Mouse (Mus musculus) megakaryocyte progenitor cell, adult 5-6 weeks (primary cell): ENCODE measurements around the gene Vmn1r209. TPM values are rescaled to one million over a fixed set of nuclear protein-coding genes. Genes with fewer than 3 reads are reported as not detected.
"Not testable (repeated sequence)": the region's sequence is repeated elsewhere in the genome, so short reads cannot be mapped to it uniquely, and the experiment has no call there.

Experiments
- ATAC-seq: replicated peaks from 2 replicates; pipeline ENCODE4 v1.8.0; 2016; ENCODE audit warnings: mild to moderate bottlenecking, moderate TSS enrichment, inconsistent platforms; ENCODE audit not compliant: poor library complexity
- total RNA-seq, 2 experiments: library from RNA; stranded (forward) in 1 of 2; stranded (reverse) in 1 of 2; fragments of 157-497, 149-512 nt in 1 of 2; fragments of 200-1000 nt in 1 of 2; gene quantifications; 2 replicates each; pipeline versions ENCODE4 v1.2.3 to v1.2.4; 2015 to 2017

Gene Vmn1r209
- total RNA-seq (2015) (not detected in 2 replicates), total RNA-seq (2017) (not detected in 2 replicates)

- ATAC-seq = not testable (repeated sequence)
Measured at GRCm38 (mm10) chr13:22809582-22809981, at the start of gene Vmn1r209. Gene Vmn1r209, minus strand, starts transcription at chr13:22809682.

GRCm38 (mm10) chr13:22857461-22857860, 48.0 kb upstream of the Vmn1r209 start, which contains the start of gene Vmn1r211:
Gene Vmn1r211, minus strand, starts transcription at chr13:22857561.
- ATAC-seq = no peak

- ATAC-seq = no peak
Measured at GRCm38 (mm10) chr13:22854760-22855159, 45.3 kb upstream of the Vmn1r209 start.

GRCm38 (mm10) chr13:22846798-22847197, 37.3 kb upstream of the Vmn1r209 start:
- ATAC-seq = no peak

DNA sequence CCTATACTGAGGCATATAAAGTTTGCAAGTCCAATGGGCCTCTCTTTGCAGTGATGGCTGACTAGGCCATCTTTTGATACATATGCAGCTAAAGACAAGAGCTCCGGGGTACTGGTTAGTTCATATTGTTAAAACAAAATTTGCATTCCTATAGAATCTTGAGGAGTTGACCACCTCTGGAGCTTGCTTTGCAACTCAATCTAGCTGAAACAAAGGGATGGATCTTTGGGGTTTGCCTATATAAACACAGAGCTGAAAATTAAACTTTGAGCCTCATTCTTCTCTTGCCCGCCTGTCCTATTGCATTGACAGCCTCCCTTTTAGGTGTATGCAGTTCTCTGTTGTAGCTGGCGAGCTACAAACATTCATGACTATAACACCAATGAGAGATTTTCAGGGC, 34.8 kb upstream of the Vmn1r209 start:
- not testable (repeated sequence) for ATAC-seq

DNA sequence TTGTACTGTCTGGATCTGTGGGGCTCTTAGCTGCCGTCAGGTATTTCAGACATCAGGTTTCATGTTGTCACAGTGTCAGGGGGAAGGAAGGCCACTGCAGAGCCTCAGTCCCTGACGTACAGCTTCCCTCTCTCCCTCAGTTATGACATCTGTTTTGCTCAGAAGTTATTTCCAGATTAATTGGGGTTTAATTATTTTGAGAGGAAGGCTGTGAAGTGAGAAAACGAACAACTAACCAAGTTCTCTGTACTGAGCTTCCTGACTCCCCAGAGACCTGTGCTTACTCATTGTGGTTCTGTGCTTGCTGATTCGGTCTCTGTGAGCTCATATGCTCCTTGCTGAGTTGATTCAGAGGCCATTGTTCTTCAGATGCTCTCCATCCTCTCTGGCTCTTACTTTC, 21.8 kb upstream of the Vmn1r209 start, which contains the start of gene Vmn1r210:
Gene Vmn1r210 (minus strand): TSS at position 101 of the 400 bp plus-strand sequence.
- no peak for ATAC-seq

DNA sequence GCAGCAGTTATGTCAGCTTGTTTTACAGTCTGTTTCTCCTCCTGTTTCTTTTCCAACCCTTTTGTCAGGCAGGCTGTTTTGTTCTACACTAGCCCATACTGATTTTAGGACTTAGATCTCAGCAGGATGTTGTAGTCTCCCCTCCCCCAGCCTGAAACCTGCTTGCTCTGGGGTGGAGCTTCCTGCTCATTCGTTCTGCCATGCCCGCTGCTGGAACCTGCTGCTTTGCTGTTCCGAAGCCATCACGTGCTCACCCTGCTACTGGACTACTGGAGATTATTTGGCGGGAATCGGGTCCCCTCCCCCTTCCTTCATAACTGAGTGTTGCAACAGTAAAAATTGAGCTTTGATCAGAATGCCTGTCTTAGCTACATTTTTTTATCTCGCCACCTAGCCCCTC, 19.9 kb upstream of the Vmn1r209 start:
- ATAC-seq = not testable (repeated sequence)

DNA sequence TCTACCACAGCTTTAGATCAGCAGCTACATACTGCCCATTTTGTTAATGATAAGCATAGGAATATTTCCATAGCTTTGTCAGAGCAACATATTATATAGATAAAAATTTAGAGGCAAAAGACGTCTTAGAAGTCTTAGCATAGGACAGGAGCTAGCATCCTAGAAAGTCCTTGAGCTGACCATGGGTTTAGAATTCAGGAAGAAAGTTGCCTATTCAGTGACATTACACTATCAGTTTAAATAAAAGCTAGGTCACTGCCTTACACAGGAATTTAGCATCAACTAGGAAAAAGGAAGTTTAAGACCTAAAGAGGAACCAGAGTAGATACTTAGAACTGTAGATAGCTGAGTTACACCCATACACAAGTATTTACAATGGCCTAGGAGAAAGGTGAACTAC, 12.1 kb upstream of the Vmn1r209 start:
- not testable (repeated sequence) for ATAC-seq

GRCm38 (mm10) chr13:22788096-22788495, 21.4 kb downstream of the Vmn1r209 start:
- ATAC-seq = not testable (repeated sequence)

- ATAC-seq = not testable (repeated sequence)
Measured at GRCm38 (mm10) chr13:22784159-22784558, 25.3 kb downstream of the Vmn1r209 start.

DNA sequence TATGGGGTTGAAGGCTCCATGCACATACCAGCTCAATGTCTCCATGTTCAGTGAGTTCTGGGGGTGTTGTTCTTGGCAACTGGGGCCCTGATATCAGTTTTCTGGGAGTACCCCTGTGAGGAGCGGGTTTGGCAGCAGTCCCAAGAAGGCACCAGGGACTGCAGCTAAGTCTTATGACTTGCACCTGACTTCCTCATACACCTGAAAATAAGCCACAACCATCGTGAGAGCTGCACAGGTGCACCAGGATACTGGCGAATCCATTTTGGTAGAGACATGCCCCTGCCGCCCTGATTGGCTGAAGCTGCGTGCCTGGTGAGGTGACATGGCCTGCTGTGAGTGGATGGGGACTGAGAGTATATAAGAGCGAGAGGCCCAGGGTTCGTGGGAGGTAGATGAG, 32.2 kb downstream of the Vmn1r209 start, which contains the start of gene Vmn1r208:
Gene Vmn1r208 (minus strand): TSS at position 101 of the 400 bp plus-strand sequence.
- ATAC-seq = not testable (repeated sequence)

DNA sequence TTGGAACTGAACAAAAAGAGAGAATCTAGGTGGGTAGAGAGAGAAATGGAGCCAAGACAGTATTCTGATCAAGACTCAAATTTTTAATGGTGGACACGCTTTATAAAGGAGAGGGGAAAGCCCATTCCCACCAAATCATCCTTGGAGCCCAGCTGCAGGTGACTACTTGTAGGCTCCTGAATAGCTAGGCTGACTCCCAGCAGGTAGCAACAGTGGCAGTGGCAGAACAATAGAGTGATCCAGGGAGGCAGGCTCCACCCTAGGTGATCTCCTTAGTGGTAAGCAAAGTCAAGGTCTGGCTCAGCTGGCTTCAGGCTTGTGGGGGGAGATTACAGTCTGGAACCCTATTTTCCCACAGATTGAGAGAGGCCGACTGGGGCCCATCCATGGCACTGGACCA, 37.9 kb downstream of the Vmn1r209 start:
- not testable (repeated sequence) for ATAC-seq

Other genes with a start within 250 kb of the Vmn1r209 start
- not detected in 2 replicates for gene Vmn1r205, start 216.7 kb downstream of the Vmn1r209 start, total RNA-seq (2015)
- gene Vmn1r205, start 216.7 kb downstream of the Vmn1r209 start, total RNA-seq (2017) = not detected in 2 replicates
- gene Vmn1r206, start 185.4 kb downstream of the Vmn1r209 start, total RNA-seq (2015) = not detected in 2 replicates
- gene Vmn1r206, start 185.4 kb downstream of the Vmn1r209 start, total RNA-seq (2017) = not detected in 2 replicates
- not detected in 2 replicates for gene Vmn1r207-ps, start 80.1 kb downstream of the Vmn1r209 start, total RNA-seq (2015)
- gene Vmn1r207-ps, start 80.1 kb downstream of the Vmn1r209 start, total RNA-seq (2017) = not detected in 2 replicates
- not detected in 2 replicates for gene Vmn1r208, start 32.3 kb downstream of the Vmn1r209 start, total RNA-seq (2015)
- gene Vmn1r208, start 32.3 kb downstream of the Vmn1r209 start, total RNA-seq (2017) = not detected in 2 replicates
- not detected in 2 replicates for gene Vmn1r210, start 21.7 kb upstream of the Vmn1r209 start, total RNA-seq (2015)
- not detected in 2 replicates for gene Vmn1r210, start 21.7 kb upstream of the Vmn1r209 start, total RNA-seq (2017)
- not detected in 2 replicates for gene Vmn1r211, start 47.9 kb upstream of the Vmn1r209 start, total RNA-seq (2015)
- not detected in 2 replicates for gene Vmn1r211, start 47.9 kb upstream of the Vmn1r209 start, total RNA-seq (2017)
- not detected in 2 replicates for gene Vmn1r212, start 74.5 kb upstream of the Vmn1r209 start, total RNA-seq (2015)
- gene Vmn1r212, start 74.5 kb upstream of the Vmn1r209 start, total RNA-seq (2017) = not detected in 2 replicates
- gene Vmn1r213, start 198.0 kb upstream of the Vmn1r209 start, total RNA-seq (2015) = not detected in 2 replicates
- not detected in 2 replicates for gene Vmn1r213, start 198.0 kb upstream of the Vmn1r209 start, total RNA-seq (2017)
- not detected in 2 replicates for gene Vmn1r214, start 220.7 kb upstream of the Vmn1r209 start, total RNA-seq (2015)
- gene Vmn1r214, start 220.7 kb upstream of the Vmn1r209 start, total RNA-seq (2017) = not detected in 2 replicates